Mouse (Mus musculus) hematopoietic stem cell, adult 5-6 weeks (primary cell): ENCODE results near the gene Epb42. TPM values are rescaled to one million over a fixed set of nuclear protein-coding genes. Genes with fewer than 3 reads are reported as not detected.
"Not testable (repeated sequence)": the region's sequence is repeated elsewhere in the genome, so short reads cannot be mapped to it uniquely, and the experiment has no call there.

Experiments used
- ATAC-seq, 2 experiments: fragments of 125-278 bp in 1 of 2; replicated peaks in 1 of 2; 2 replicates each; pipeline ENCODE4 v1.8.0; 2016 to 2017; ENCODE audit warnings: inconsistent platforms in 2 of 2, mild to moderate bottlenecking in 2 of 2, moderate number of reproducible peaks in 2 of 2, low read depth in 1 of 2, moderate TSS enrichment in 1 of 2; ENCODE audit not compliant: low FRiP score in 2 of 2, poor library complexity in 2 of 2, severe bottlenecking in 2 of 2, insufficient read depth in 1 of 2, low TSS enrichment in 1 of 2
- total RNA-seq: library from RNA; stranded (forward); fragments of 172-1452, 232-1000 nt; gene quantifications from 2 replicates; pipeline ENCODE4 v1.2.3, GENCODE M21; 2017

Gene Epb42
- total RNA-seq, 1 experiment from 2014 or later, result 5.3 TPM

DNA sequence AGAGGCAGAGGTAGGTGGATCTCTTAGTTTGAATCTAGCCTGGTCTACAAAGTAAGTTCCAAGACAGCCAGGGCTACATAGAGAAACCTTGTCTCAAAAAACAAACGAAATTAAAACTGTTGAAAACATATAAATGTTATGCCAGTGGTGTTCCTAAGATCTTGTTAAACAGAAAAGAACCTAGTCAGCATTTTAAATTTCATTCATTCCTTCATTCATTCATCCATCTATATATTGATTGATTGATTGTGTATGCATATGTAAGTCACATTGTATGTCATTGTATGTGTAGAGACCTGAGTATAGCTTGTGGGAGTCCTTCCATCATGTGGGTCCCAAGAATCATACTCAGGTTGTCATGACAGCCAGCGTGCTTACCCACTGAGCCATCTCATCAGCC, 21.4 kb downstream of the Epb42 start:
- no peak for ATAC-seq

DNA sequence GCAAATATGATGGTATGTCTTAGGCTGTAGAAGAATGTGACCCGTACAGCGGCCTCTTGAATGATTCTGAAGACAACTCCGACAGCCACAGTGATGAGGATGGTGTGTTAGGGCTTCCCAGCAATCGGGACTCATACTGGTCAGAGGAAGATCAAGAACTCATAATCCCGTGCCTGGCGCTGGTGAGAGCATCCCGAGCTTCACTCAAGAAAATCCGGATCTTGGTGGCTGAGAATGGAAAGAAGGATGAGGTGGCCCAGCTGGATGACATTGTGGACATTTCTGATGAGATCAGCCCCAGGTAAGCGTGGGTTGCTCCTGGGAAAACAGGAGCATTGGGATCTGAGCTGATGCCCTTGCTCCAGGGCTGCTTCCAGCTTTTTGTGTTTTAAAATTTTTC, 24.2 kb downstream of the Epb42 start:
- no peak for ATAC-seq

DNA sequence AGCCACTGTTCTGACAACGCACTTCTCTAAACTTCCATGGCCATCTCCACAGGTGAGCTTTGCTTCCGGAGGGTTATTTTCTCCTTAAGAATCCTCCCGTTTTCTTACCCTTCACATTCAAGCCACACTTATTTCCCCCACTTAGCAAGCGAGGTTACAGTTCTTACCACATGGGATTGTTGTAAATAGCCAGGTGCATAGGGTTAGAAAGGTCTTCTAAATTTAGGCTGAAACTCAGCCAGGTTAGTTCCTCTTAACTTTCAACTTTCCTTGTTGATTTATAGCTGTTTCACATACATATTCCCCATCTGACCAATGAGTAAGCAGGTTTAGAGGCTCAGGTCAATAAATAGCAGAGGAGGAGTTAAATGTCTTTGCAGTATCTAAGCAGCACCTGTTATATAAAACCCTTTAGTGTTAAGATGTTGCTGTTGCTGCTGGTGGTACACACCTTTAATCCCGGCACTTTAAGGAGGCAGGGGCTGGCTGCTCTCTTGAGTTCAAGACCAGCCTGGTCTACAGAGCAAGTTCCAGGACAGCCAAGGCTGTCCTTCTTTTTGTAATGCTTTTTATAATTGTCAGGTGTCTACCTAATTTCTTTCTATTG, 27.7 kb downstream of the Epb42 start:
- ATAC-seq, result no peak

DNA sequence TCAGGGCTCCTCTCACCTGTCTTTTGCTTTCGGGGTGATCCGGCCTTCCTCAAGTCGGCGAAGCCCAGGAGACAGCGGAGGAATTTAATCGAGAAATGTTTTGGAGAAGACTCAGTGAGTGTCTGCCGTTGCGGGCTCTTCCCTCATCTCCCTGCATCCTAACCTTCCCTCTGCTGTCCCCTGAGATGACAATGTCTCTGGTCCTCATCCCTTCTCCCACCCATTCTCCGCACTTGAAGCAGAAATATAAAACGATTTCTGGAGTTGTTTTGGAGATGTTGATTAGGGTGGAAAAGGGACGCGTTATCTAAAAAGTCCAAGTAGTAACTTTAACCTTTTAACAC, 28.2 kb downstream of the Epb42 start:
- no peak for ATAC-seq

DNA sequence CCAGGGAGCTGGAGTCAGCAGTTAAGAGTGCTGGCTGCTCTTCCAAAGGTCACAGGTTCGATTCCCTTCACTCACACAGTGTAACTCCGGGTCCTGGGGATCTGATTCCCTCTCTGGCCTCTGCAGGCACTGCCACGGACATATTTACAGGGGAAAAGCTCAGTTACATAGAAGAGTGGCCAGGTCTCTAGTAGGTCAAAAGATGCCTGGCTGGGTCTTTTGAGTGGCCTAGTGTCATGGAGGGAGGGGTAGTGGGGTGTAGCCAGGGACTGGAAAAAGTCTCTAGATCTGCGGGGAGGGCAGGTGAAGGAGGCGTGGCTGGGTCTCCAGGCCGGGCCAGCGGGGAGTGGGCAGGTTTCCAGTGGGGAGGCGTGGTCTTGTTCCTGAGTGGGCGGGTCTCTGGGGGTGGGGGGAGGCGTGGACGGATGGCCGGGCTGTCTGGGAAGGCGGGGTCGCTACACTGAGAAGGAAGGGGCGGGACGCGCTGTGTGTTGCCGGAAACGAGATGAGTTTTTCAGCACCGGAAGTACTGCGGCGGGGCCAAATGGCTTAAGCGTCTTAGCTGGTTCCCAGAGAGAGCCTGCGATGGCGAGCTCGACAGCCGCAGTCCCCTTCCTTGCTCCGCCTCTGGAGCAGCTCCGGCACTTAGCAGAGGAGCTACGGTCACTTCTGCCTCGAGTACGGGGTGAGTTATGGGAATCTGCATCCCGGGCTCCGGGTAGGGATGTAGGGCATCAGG, 28.8 kb downstream of the Epb42 start, which contains the start of gene Ccndbp1:
TSS of gene Ccndbp1 (plus strand) at position 479 of the 739 bp plus-strand sequence.
- ATAC-seq, result peak; percentile 96 to 98

DNA sequence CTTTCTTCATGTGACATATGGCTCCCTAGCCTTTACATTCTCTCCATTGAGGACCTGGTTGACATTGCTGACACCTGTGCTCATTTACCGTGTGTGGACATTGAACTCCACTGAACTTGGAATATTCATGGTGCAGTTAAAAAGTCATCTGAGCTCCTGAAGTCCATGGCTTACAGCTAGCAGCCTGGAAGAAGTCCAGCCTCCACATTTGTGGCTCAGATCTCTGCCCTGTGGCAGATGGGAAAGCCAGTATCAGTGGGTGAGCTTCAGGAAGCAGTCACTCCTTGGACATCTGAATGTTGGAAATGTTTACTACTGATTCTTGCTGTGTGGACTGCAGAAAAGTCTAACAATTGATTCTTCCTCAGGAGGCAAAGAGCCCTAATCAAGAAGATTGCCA, 29.9 kb downstream of the Epb42 start:
- ATAC-seq, result no peak

DNA sequence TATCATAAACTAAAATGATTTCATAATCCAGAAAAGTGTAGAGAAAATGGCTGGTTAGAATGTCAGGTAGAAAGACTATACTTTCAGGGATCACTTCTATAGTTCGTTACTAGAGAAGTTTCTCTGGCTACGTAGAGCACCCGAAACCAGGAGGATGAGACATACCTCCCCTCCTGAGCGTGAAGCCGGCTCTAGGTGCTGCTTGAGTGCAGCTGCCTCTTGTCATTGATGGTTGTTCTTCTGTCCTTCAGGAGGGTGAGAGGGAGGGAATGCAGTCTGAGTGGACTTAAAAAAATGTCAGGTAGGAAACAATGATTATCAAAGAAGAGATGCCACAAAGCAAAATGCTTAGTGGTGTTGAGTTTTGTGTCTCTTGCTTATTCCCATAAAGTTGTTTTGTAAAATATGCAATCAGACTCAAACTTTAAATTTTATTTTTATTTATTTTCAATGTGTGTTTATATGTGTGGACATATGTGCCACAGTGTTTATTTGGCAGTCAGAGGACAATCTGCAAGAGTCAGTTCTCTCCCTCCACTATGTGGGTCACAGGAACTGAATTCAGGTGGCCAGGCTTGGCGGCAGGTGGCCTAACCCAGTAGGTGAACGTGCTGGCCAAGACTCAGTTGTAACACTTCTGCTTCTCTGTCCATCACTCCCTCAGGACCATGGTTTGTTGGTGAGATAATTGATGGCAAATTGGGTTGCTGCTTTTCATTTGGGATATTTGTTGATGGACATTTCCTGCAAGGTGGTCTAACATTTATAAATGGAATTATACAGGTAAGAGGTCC, 32.7 kb downstream of the Epb42 start:
- no peak for ATAC-seq

DNA sequence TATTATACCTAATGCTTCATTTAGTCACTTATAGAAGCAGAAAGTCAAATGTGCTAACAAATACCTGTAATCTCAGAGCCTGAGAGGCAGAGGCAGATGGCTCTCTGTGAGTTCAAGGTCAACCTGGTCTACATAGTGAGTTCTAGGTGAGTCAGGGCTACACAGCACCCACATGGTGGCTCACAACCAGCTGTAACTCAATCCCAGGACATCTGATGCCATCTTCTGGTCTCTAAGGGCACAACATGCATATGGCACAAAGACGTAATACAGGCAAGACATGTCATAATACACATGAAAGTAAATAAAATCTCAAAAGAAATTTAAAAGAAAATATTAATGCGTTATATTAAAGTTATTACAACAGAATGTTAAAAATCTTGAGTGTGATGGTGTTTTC, 33.3 kb downstream of the Epb42 start:
- no peak for ATAC-seq

DNA sequence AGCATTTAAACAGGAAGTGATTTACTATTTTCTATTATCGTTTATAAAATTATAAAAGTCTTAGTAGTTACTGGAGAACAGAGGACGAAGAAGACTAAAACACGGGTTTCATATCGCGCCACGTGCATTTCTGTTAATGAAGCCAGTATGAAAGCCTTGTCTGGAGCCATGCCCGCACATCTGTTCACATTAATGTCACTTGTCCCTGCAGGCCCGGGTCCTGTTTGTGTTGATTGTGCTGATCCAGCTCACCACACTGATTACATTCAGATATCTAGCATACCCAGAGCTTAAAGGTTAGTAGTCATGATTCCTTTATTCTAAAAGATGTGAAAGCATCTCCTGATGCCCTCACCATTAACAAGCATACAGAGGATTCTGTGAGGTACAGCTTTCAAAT, 38.0 kb downstream of the Epb42 start:
- no peak for ATAC-seq

DNA sequence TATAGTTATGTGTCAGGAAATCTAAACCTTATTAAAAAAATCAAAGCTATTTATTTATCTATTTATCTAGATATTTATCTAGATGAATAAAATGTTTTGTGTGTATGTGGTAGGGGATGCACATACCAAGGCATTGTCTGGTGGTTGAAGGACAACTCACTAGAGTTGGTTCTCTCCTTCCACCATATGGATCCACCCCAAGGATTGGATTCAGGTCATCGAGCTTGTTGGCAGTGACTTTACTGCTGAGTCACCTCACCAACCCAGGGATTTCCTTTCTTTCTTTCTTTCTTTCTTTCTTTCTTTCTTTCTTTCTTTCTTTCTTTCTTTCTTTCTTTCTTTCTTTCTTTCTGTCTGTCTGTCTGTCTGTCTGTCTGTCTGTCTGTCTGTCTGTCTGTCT, 40.3 kb downstream of the Epb42 start:
- ATAC-seq, result not testable (repeated sequence)

DNA sequence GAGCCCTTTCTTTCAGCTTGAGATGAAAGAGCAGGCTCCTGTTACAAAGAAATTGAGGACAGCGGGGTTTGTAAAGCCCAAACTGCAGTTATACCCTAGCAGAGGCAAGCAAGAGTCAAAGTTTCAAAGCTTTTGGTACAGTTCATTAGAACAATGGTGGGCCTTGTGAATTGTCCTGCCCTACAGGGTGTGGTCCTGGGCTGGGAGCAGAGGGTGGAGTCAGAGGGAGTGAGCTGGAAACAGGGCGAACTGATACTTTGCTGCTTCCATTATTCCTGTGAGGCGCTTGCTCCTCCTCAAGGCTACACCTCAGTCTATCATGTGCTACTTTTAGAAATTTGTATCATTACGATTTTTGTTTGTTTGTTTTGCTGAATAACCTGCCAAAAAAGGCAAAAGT, 45.7 kb downstream of the Epb42 start:
- no peak for ATAC-seq

DNA sequence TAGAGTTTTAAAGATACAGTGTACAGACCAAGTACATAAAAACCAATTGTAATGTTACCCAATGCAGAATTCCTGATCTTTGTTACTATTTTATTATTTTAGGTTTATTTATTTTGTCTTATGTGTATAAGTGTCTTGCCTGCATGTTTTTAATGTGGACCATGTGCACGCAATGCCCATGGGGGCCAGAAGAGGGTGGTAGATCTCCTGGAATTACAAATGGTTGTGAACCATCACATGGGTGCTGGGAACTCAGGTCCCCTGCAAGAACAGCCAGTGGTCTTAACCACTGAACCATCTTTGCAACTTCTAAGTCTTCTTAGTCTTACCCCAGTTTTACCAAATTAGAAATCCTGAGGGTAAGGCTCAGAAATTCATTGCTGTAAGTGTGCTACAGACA, 51.6 kb downstream of the Epb42 start:
- ATAC-seq, result no peak

DNA sequence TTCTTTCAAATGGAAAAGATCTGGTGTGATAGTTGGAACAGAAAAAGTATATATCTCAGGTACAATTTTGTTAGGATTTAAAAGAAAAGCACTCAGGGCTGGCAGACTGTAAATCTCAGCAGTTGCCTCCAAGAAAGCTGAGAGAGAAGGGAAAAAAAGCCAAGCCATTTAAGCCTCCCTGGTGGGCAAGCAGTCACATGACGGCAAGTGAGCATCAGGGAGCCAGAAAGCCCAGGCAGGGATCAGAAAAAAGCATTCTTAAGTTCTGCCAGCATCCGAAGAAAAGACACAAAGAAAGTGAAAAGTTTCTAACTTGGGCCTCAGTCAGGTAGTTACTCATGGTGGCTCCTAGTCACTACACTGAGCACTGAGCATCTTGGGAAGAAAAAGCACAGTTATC, 53.3 kb downstream of the Epb42 start:
- no peak for ATAC-seq

DNA sequence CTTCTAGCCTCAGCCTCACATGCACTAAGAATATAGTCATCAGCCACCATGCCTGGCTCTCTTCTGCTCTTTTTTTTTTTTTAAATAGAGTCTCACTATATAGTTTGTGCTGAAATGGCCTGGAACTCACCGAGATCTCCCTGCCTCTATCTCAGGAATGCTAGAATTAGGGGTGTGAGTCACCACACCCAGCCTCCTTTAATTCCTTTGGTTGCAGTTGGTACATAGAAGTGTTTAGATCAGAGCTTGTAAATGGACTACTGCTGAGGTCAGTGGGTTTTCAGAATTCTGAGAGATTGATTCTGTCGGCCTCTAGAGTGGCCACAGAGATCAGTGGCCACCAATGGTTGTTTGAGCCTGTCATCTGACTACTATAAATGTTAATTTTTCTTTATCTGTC, 56.0 kb downstream of the Epb42 start:
- ATAC-seq, result no peak

DNA sequence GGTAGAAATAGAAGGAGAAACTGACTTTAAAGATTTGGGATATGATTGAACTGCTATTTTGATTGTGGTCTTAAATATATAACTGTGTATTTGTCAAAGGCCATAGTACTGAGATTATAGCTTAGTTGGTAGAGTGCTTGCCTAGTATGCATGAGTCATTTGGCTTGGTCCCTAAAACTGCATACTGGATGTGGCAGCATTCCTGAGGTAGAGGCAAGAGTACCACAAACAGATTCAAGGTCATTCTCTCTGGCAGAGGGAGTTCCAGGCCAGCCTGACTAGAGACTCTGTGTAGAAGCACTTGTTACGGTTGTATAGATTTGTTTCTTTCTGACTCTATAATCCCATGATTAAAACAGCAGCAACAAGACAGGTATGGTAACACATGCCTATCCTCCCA, 57.1 kb downstream of the Epb42 start:
- ATAC-seq, result no peak

DNA sequence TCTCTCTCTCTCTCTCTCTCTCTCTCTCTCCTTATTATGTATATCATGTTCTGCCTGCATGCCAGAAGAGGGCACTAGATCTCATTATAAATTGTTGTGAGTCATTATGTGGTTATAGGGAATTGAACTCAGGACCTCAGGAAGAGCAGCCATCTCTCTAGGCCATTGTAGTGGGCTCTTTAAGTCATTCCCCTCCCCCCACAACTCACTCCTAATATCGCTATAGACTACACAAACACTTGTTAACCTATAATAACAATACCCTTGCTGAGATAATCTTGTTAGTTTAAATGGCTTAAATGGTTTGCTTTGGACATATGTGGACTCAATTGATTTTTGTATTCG, 58.2 kb downstream of the Epb42 start:
- no peak for ATAC-seq

DNA sequence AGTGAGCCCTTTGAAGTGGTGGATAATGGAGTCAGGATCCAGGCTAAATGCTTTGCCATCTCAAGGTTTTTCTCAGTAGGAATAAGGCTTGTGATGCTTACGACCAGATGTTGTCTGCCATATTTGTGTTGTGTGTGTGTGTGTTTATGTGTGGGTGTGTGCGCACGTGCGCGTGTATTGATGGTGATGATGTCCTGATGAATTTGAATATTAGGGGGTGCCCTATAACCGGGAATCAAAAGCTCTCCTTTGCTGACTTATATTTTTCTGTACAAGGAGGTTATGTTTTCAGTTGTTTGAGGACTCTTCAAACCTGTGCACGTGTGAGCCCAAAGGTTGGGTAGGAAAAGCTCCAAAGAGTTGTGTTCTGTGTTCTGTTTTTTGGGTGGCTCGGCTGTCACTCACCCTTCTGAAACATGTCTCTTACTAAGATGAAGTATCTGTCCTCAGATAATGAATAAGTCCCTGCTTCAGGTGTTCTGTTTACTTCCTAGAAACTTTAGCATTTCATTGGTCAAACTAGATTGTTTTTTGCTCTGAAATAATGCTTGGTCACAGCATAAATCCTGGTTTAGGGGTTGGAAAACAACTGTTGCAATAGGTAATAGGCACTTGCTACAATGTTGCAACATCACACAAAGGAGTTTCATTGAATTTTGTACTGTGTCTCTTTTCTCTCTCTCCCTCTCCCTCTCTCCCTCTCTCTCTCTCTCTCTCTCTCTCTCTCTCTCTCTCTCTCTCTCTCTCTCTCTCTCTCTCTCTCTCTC, 58.8 kb downstream of the Epb42 start:
- no peak for ATAC-seq
